Mouse (Mus musculus) left cerebral cortex, adult 9 months (tissue): ENCODE measurements around the gene Ube2r2.
A peak's percentile ranks its signal among the peaks of the same experiment; 100 is the strongest.

ENCODE experiments used
- DNase-seq, 2 experiments: peaks; one replicate each; pipeline ENCODE4 v3.0.0; 2022; ENCODE audit warnings: low spot score in 2 of 2

The Ube2r2 gene

GRCm38 (mm10) chr4:41118706-41119292 lies 16.7 kb upstream of the Ube2r2 start:
- peak in 1 of 2 experiments; percentile 44 for DNase-seq

- DNase-seq: peak; percentile 99 to 100
These were observed 11.2 kb upstream of the Ube2r2 start, which contains the start of gene Nol6 for GRCm38 (mm10) chr4:41124180-41124951. Gene Nol6 (minus strand): TSS chr4:41124455.

GRCm38 (mm10) chr4:41129406-41129805 lies 6.1 kb upstream of the Ube2r2 start:
- DNase-seq: peak in 1 of 2 experiments; percentile 39

GRCm38 (mm10) chr4:41129836-41130235 lies 5.7 kb upstream of the Ube2r2 start:
- no peak for DNase-seq

- no peak for DNase-seq
These were observed 3.1 kb upstream of the Ube2r2 start for GRCm38 (mm10) chr4:41132471-41132870.

GRCm38 (mm10) chr4:41133529-41134291 lies 1.8 kb upstream of the Ube2r2 start:
- DNase-seq: no peak

- peak in 1 of 2 experiments; percentile 66 for DNase-seq
These were observed 420 bp upstream of the Ube2r2 start for GRCm38 (mm10) chr4:41134935-41135710.

- DNase-seq: peak in 1 of 2 experiments; percentile 14
These were observed 887 bp downstream of the Ube2r2 start for GRCm38 (mm10) chr4:41136454-41136805.

- DNase-seq: no peak
These were observed 1.3 kb downstream of the Ube2r2 start for GRCm38 (mm10) chr4:41136811-41137210.

- no peak for DNase-seq
These were observed 4.8 kb downstream of the Ube2r2 start for GRCm38 (mm10) chr4:41140174-41140875.

GRCm38 (mm10) chr4:41142601-41143000 lies 7.1 kb downstream of the Ube2r2 start:
- DNase-seq: no peak

GRCm38 (mm10) chr4:41149891-41150290 lies 14.3 kb downstream of the Ube2r2 start:
- DNase-seq: no peak

GRCm38 (mm10) chr4:41151186-41151585 lies 15.6 kb downstream of the Ube2r2 start:
- DNase-seq: no peak

- DNase-seq: no peak
These were observed 17.6 kb downstream of the Ube2r2 start for GRCm38 (mm10) chr4:41153146-41153545.

GRCm38 (mm10) chr4:41156961-41157360 lies 21.4 kb downstream of the Ube2r2 start:
- no peak for DNase-seq

GRCm38 (mm10) chr4:41158251-41158650 lies 22.7 kb downstream of the Ube2r2 start:
- no peak for DNase-seq

- DNase-seq: no peak
These were observed 25.7 kb downstream of the Ube2r2 start for GRCm38 (mm10) chr4:41161232-41161631.

GRCm38 (mm10) chr4:41164974-41165373 lies 29.4 kb downstream of the Ube2r2 start:
- DNase-seq: no peak

- DNase-seq: peak in 1 of 2 experiments; percentile 86
These were observed 30.3 kb downstream of the Ube2r2 start for GRCm38 (mm10) chr4:41165693-41166475.

- DNase-seq: no peak
These were observed 35.4 kb downstream of the Ube2r2 start for GRCm38 (mm10) chr4:41170970-41171369.
